Mouse (Mus musculus) T-helper 2 cell (primary cell): ENCODE measurements around the gene Nr5a2.

Experiments used
- in situ Hi-C: fragments of 300-600 bp; cut with MboI, MseI; formaldehyde crosslinking; loops from one replicate; pipeline ENCODE4 v1.15.1; 2025; ENCODE audit warnings: high pct_unique_total_duplicates

The Nr5a2 gene

DNA sequence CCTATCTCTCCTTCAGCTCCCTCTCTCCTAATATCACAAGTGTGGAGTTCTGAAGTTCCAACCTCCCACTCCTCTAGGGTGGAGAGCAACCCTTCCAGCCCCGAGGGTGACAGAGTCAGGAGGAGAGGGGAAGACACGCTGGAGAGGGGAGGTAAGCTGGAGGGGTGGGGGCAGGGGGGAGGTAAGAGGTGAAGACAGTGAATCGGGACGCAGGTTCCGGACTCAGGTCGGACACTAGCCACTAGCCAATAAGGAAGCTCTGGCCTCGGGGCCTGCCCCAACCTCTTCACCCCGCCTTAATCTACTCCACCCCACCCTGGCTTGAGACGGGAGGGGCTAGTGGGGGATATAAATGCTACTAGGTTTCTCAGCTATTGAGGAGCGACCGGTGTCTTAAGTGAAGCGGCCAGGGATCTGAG, 10.9 kb downstream of the Nr5a2 start:
- in situ Hi-C loops = no loop called here

DNA sequence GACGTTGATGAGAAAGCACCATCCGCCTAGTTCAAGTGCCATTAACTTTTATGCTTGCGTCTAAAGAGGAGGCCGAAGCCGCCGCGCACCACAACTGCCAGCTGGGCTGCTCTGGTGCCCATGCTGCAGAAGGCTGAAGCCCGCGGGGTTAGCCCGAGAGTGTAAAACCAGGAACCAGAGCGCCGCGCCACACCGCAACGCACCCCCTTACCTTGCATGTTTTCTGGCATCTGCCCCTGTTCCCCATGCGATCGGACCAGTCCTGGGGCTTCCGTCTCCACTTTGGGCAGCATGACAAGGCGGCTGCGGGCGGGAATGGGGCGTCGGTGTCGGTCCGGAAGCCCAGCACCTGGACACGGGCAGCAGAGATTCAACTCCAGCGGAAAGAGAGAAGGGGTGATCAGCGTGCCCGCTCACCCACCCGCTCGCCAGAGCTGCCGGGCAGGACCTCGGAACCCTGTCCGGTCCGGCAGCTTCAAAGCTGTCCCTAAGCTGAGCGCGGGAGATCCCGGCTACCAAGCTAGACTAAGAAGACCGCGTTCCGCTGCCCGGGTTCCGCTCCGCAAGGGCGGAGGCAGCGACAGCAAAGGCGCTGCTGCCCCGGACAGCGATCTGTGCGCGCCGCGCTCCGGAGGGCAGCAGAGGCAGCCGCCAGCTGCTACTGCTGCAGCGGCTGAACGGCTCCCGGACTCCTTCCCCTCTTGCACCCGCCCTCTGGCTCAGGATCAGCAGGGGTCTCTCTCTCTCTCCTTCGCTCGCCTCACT, 11.6 kb downstream of the Nr5a2 start:
- in situ Hi-C loops = no loop called here

DNA sequence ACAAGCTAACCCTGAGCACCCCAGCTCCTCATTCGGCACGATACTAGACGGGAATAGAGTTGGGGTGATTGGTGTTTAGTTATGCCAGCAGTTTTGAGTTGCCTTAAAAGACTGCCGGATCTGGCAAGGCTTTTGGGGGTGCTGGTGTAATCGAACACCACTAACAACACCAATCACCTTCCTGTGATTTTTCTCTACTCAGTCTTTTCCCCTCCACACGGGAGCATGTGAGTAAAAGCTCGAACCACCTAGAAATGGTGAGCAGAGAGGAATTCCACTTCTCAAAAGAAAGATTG, 12.2 kb downstream of the Nr5a2 start:
- in situ Hi-C loops = no loop called here

DNA sequence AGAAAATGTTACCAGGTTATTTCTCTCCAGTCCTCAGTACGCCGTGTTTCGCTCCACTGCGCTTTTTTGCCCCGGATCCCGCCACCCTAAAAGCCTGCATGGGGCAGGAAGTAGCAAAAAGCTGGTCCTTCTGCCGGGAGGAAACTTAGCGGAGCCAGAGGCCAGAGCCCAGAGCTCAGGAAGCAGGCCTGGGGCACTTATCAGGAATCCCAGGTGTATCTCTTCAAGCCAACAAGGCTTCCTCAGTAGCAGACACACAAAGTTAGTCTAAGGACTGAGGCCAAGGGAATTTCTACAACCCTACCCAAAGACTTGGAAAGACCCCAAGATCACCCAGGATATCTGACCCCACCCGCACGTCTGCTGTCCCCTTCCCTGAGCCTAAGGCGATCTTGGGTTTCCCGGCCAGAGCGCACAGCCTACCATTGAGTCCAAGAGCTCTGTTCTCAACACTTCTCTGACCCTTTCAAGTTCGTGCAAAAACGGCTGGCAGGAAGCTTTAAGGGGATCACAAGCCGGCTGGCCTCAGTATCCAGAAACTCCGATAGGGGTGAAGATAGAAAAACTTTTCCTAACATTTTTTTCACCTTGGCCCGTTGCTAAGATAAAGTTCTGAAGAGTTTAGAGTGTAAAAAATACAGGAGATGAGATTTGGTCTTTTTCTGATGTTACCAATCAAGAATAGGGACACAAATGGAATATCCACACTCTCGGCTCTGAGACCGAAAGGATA, 12.7 kb downstream of the Nr5a2 start:
- in situ Hi-C loops = no loop called here

DNA sequence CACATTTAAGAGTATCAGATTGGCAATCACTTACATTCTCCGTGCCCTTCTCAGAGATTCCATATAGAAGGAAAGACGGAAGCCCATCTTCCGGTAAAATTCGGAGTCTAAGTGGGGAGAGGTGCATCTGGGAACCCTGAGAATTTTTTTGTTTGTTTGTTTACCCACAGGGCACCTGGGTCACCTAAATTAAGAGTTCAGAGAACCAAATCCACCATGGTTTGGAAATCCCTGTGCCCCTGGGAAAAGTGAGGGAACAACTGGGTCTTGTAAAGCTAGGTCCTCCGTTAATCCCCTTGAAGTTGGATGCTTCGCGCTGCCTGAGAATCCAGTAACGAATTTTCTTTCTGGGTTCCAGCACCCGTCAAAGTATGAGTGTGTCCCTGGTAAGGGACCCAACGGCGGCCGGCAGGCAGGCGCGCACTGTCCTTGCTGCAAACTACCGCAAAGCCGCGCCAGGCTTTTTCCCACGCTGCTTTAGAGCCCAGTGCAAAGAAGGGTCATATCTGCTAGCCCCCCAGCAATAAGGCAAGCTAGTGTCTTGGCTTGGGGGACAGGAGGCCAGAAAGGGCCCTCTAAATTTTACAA, 13.3 kb downstream of the Nr5a2 start:
- in situ Hi-C loops = no loop called here

DNA sequence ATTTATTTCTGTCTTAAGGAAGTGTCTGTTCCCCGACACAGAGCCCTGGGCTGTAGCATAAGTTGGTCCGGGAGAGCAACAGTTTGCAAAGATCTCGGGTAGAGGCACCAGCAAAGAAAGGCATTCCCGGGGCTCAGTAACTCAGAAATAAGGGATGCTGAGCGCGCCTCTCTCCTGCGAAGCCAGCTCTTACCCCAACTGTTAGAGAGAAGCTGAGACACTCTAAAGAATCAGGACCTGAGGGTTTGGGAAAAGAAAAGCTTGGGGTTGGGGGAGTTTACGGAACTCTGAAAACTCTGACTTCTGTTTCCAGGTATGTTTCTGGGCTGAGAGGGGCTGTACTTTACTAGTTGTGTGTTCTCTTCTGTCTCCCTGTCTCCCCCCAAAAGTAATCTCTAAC, 13.8 kb downstream of the Nr5a2 start:
- in situ Hi-C loops = no loop called here

DNA sequence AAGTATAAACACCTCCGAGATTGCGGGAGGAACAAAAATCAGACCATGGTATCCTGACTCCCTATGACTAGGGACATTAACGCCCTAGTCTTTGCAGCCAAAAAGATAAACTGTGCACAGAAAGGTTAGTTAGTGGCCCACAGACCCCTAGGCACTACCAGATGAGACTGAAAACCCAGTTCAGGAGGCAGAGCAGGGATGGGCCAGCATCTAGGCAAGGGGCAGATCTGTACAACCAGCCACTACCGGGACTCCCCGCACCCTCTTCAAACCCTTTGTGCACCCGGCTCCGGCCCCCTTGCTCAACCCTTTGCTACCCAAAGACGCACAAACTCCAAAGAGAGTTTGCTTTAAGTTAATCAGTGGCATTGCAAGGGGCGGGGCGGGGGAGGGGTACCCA, 14.4 kb downstream of the Nr5a2 start:
- in situ Hi-C loops = no loop called here

DNA sequence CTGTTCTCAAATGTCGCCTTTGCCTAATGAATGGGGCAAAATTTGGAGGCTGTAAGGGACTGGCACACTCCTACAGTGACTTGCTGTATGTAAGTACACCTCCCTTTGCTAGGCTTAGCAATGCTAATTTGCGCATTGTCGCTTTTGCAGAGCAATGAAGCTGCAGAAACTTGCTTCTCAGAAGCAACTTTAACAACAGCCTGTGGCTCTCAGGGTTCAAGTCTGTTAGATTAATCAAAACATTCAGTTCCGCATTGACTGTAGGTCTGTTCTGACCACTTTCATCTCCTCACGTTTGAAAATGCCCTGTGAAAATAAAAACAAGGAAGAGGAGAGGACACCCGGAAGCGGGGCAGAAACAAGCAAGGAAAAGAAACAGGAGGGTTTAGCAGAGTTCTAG, 14.8 kb downstream of the Nr5a2 start:
- in situ Hi-C loops = no loop called here

DNA sequence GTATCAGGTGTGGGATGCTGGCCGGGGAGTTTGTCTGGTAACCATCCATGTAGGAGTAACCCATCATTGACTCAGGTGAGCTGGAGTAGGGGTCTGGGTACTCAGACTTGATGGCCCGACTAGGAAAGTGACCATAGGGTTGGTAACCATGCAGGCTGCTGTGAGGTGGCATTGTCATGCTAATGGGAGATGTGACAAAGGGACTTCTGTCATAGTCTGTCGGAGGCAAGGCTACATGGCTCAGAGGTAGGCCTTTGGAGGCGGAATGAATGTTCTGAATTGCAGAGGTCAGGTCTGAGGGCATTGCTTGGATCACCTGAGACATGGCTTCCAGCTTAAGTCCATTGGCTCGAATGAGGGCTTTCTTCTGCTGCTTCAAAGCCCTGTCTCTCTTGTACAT, 19.6 kb downstream of the Nr5a2 start:
- in situ Hi-C loops = no loop called here

DNA sequence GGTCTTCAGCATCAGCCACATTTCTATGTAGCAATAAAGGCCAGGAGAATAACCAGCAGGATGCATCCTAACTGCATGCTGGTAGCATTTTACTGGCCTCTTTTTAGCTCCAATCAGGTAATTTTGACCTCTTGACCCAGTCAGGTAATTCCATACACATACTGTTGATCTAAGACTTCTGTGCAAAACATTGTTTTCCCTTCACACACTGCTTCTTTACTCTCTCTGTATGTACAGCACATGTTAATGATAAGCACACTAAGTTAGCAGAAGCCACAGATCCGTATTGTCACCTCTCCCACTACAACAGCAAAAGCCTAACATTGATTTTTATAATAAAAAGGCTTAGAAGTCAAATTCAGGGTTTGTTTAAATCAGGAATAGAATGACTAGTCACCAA, 21.0 kb downstream of the Nr5a2 start:
- in situ Hi-C loops = no loop called here

DNA sequence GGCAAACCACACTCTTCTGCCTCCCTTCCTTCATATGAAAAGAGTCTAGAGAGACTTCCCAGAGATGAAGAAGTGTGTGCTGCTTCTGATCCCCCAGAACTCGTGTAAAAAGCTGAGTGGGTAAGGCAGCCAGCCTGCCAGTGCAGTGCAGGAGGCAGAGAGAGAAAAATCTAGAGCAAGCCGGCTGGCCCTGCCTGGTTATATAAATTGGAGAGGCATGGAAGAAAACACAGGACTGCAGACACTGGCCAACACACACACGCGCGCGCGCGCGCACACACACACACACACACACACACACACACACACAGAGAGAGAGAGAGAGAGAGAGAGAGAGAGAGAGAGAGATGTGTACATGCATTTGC, 24.3 kb downstream of the Nr5a2 start:
- in situ Hi-C loops = no loop called here

DNA sequence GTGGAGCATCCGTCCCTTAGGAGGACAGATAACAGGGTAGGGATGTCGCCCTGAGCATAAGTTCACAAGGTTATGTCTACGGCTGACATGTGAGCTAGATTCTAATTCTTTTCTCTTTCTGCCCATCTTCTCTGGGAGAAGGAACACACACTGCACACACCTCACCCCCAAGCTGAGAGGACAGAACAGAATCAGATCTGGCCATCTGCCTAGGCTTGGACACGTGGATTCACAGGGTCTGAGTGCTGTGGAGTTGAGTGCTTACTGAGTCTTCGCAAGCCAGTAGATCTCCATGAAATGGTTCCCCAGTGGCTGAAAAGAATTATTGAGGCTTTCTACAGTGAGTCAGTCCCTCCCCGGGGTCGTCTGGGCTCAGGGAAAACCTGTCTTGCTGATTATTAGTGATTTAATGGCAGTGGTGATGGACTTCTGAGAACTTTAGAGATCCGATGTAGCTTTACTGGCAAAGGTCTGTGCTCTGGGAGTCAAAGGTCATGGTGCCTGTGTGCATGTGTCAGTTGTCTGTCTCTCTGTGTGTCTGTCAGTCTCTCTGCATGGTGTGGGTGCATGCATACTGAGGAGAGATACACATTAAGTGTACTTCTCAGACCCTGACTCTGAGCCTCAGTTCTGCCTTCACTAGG, 24.8 kb downstream of the Nr5a2 start:
- in situ Hi-C loops = no loop called here

DNA sequence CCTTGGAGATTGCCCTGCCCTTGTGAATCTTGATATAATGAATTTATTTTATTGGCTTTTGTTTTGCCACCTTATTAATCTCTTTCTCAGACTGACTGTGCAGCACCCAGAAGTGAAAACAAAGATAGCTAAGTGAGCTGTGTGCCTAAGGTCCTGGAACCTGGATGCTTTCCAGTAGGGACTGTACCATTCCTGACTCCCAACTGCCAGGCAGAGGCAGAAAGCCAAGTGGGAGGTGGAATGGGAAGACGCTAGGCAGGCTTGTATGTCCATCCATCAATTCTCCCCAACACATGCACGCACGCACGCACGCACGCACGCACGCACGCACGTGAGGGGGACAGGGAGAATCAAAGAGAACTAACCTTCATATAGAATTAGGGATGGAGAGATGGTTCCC, 26.2 kb downstream of the Nr5a2 start:
- in situ Hi-C loops = no loop called here

DNA sequence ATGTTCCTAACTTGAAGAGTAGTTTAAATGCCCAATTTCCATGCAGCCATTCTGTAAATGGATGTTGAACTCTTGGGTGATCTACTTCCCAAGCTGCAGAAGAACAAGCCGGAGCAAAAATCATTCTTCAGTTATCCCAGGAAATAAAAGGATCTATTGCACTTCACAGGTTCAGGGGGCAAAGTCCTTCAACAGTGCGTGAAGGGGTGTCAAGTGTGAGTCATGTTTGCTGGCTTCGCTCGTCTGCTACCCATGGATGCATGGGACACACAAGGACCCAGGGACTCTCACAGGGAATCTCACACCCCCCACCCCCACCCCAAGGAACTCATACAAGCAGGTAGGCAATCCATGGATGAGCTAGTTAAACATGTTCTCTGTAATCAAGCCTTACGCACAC, 29.2 kb downstream of the Nr5a2 start:
- in situ Hi-C loops = no loop called here

DNA sequence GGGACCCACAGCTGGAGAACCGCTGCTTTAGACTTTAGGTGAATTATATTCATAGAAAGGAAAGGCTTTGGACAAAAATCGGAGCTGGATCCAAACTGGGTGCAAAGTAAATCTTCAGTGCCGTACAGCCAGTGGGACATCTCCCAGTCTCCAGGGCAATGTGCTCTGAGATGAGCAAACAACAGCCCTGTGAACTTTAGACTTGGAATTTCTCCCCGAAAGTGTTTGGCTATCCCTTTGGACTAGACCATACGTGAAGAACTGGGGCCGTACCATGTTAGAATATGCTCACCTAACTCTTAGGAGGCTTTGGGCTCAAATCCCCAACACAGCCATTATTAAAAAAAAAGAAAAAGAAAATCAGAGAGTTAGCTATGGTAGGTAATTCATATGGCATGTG, 30.5 kb downstream of the Nr5a2 start:
- in situ Hi-C loops = no loop called here

DNA sequence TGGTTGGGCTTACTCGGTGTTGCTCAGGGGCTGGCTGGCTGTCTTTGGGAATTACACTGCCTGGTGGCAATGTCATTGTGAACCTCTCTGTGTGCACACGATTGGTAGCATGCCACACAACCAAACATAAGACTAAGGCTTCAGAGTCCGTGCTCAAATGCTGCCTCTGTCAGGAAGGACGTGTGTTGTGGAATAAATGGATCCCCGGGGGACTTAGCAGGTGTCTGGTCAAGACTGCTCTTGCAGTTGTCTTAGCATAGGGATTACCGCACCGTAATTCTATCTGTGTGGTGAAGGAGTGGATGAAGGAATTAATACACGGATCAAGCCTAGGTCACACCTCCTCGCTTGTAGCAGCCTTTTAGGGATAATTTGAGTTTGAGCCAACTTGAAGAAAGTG, 32.8 kb downstream of the Nr5a2 start:
- in situ Hi-C loops = no loop called here

DNA sequence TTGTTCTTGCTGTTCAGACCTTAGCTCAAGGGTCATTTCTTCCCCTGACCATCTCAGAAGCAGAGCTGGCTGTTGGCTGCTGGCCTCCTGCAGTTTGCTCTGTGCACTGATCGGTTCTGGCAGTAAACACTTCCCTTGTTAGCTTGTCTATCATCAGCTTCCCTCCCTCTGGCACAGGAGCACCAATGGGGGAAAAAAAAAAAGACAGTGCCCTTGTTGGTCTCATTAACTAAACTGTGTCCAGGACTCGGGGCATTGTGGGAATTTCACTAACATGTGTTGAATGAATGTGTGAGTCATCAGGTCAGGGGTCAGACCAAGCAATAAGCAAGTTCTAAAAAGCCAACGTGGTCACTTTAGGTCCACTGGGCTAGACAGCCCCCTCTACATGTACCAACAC, 34.2 kb downstream of the Nr5a2 start:
- in situ Hi-C loops = no loop called here

DNA sequence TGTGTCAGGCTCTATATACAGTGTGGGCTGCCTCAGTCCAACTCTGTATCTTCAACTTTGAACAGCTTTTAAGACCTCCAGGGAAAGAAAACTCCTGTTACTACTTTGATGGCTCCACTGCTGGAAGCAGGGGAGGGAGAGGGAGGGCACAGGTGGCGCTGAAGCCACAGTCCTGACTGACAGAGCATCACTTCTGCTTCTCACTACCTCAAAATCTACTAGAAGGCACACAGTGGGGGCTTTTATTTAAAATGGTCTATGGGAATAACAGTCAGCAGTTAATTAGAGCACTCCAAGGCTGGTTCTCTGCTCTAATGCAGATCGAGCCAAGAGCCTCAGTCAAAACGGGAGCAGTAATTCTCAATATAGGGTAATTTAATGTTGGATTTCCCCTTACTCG, 40.2 kb downstream of the Nr5a2 start:
- in situ Hi-C loops = no loop called here

DNA sequence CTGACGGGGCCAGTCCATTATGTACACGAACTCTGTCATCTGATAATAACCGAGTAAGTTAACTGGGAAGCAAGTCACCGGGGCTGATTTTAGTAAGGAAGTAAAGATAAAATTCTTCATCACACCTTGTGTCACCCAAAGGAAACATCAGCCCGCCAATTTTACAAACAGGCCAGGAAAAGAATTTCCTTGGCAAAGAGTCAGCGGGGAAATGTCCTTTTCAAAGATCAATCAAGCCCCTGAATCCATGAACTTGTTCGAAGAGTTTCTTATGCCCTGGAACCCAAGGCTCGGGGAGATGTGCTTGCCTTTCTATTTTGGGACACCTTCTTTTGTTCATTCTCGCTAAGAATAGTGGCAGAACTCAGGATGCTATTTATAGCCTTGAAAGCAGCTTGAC, 41.5 kb downstream of the Nr5a2 start:
- in situ Hi-C loops = no loop called here

DNA sequence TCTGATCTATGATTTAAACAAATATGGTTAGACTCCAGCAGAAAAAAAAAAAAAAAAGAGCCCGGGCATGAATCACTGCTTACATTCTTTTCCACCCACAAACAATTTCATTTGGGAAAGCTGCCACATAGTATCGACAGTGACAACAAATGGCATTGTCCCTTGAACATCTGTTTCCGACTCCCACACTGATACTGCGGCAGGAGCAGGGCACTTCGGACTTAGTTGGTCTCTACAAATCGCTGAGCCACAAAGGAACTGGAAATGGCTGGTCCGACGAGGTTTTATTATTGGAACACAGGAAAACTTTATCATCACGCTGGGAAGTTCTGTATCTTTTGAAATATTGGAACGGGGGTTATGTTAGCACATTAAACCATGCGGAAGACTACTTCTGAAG, 44.8 kb downstream of the Nr5a2 start:
- in situ Hi-C loops = no loop called here

DNA sequence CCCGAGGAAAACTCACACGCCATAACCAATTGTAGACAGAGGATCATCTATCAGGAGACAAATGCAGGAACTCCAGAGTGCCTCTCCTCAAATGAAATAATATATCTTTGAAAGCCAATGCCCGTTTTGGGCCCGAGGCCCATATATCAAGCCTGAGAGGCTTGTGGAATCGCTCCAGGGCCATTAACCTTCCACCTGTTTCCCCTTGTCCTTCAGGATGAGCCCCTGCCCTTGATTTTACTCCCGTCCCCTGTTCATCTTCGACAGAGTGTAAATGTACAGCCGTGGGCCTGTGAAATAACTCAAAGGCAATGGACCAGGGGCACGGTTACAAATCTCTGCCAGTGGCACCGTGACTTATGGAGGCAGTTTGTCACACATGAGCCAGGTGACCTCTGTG, 48.3 kb downstream of the Nr5a2 start:
- in situ Hi-C loops = no loop called here

DNA sequence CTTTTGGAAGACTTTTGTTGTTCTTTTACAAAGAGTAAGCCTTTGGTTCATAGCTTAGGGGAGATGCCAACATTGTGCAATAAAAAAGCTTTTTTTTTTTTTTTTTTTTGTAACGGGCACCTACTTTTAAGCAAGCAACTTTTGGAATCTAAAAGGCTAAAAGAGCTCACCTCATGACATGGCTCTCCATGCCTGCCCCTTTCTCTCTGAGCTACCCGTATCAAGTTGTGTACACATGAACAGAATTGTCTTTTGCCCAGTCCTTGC, 48.7 kb downstream of the Nr5a2 start:
- in situ Hi-C loops = no loop called here
